Mouse (Mus musculus) stomach, postnatal 0 days (tissue): ENCODE measurements around the gene Ces1f. TPM values are rescaled to one million over a fixed set of nuclear protein-coding genes. Genes with fewer than 3 reads are reported as not detected.
"Not testable (repeated sequence)": the region's sequence is repeated elsewhere in the genome, so short reads cannot be mapped to it uniquely, and the experiment has no call there.

ENCODE experiments used
- ATAC-seq: fragments of 200-750 bp; cut with Nextera tagmentation; 2 replicates; pipeline ENCODE4 v1.8.0; 2017; ENCODE audit not compliant: low FRiP score, low TSS enrichment
- DNase-seq: peaks from one replicate; pipeline ENCODE4 v3.0.0-alpha.2; 2016; ENCODE audit warnings: low spot score
- H3K27ac ChIP-seq: fragments of 300-500 bp; sonication (generic); replicated peaks from 2 replicates; pipeline ENCODE4 v1.5.1; 2014; ENCODE audit warnings: mild to moderate bottlenecking, control low read depth
- H3K27me3 ChIP-seq: fragments of 300-500 bp; sonication (generic); 2 replicates; pipeline ENCODE4 v1.6.1; 2014; ENCODE audit warnings: low read length; ENCODE audit not compliant: control insufficient read depth, insufficient read depth
- H3K36me3 ChIP-seq: fragments of 300-500 bp; sonication (generic); 2 replicates; pipeline ENCODE4 v1.6.1; 2014; ENCODE audit warnings: low read length, mixed read lengths; ENCODE audit not compliant: control insufficient read depth, insufficient read depth
- H3K4me1 ChIP-seq: fragments of 300-500 bp; sonication (generic); replicated peaks from 2 replicates; pipeline ENCODE4 v1.6.1; 2014; ENCODE audit warnings: antibody characterized with exemption; ENCODE audit not compliant: control insufficient read depth, insufficient read depth
- H3K4me2 ChIP-seq: fragments of 300-500 bp; sonication (generic); replicated peaks from 2 replicates; pipeline ENCODE4 v1.6.1; 2014; ENCODE audit warnings: low read depth, mild to moderate bottlenecking, control low read depth, moderate library complexity
- H3K4me3 ChIP-seq: fragments of 300-500 bp; sonication (generic); 2 replicates; pipeline ENCODE4 v1.5.1; 2014; ENCODE audit warnings: low read depth, low read length, control low read depth
- H3K9ac ChIP-seq: fragments of 300-500 bp; sonication (generic); 2 replicates; pipeline ENCODE4 v1.6.1; 2014; ENCODE audit warnings: mild to moderate bottlenecking, low read length, control low read depth, mixed read lengths
- H3K9me3 ChIP-seq: fragments of 300-500 bp; sonication (generic); 2 replicates; pipeline ENCODE4 v1.6.1; 2016; ENCODE audit warnings: low read length; ENCODE audit not compliant: control insufficient read depth
- CTCF ChIP-seq: IDR thresholded peaks from 2 replicates; pipeline ENCODE4 v1.5.1; 2016; ENCODE audit warnings: antibody characterized with exemption, low read depth, mild to moderate bottlenecking, moderate library complexity
- EP300 ChIP-seq: optimal IDR thresholded peaks from 2 replicates; pipeline ENCODE3; 2016; ENCODE audit warnings: antibody characterized with exemption
- WGBS: fragments of 180-500 bp; shearing (Covaris S2); extraction: QIAGEN DNeasy Blood & Tissue Kit; methylation state at CpG from one replicate; pipeline ENCODE4 v1.1.7; 2014; 5-methylcytosine and 5-hydroxymethylcytosine counted together
- polyA plus RNA-seq: library from polyadenylated mRNA; unstranded; fragments of >200 nt; fragmentation: Nextera tagmentation; extraction: Ambion mirVana; gene quantifications from 2 replicates; pipeline ENCODE4 v1.2.1, GENCODE M21; 2015

The Ces1f gene
- polyA plus RNA-seq, 1 experiment from 2014 or later: 0.16 TPM

DNA sequence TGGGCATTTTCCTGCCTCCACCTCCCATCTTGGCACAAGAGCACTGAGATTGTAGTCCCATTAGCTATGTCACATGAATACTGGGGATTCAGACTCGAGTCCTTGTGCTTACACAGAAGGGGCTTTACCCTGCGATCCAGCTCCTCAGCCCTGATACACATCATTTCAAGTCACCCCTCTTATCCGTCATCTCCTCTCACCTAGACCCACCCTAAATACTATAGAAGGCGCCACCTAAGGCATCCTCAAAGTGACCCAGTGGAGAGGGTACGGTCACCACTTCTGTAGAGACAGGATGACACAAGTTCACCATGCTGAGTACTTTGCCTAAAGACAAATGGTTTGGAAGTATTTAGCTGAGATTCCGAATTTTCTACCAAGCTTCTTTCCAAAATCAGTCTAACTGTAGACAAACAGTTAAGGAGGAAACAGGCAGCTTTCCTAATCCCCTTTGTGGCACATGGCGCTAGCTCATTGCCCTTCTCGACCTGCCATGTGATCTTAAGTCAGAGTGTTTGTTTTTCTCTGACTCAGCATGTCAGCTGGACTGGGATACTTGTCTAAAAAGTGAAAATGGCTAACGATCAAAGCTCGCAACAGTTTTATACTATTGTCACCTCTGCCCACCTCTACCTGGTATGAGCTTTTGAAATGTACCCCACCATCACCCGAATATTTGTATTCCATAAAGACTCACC, 50.7 kb downstream of the Ces1f start:
- TF ChIP-seq CTCF: no peak
- no peak for TF ChIP-seq EP300
- H3K9ac ChIP-seq: no peak overlapping the region
- H3K4me2 ChIP-seq: peak overlapping the region; percentile 34
- DNase-seq (peak; percentile 58), ATAC-seq (peak; percentile 93)
- no peaks in the 10 kb centered on the region for H3K9me3 ChIP-seq
- no peaks in the 10 kb centered on the region for H3K27me3 ChIP-seq
- 46% methylated on average over 11 of the region's 11 CpGs for WGBS
- H3K4me3 ChIP-seq: no peak overlapping the region; the same call in 1 of the 2 replicates
- H3K27ac ChIP-seq: peak overlapping the region; percentile 75; the same call in 1 of the 2 replicates
- no peaks in the 10 kb centered on the region for H3K4me1 ChIP-seq
- H3K36me3 ChIP-seq: no peaks in the 10 kb centered on the region

DNA sequence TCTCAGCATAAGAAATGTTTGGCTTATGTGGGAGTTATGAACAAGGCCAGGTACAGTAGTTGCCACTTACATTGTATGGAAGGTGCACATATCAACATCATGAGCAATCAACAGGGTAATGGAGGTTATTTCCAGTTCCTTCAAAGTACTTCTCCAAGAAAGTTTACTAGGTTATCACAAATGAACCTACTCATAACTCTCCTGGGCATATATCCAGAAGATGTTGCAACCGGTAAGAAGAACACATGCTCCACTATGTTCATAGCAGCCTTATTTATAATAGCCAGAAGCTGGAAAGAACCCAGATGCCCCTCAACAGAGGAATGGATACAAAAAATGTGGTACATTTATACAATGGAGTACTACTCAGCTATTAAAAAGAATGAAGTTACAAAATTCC, 53.1 kb downstream of the Ces1f start:
- DNase-seq, H3K9ac ChIP-seq, H3K4me2 ChIP-seq, H3K36me3 ChIP-seq, H3K27me3 ChIP-seq, H3K4me3 ChIP-seq, H3K4me1 ChIP-seq, H3K27ac ChIP-seq, H3K9me3 ChIP-seq, ATAC-seq: not testable (repeated sequence)
- 87% methylated on average over 1 of the region's 1 CpGs for whole genome bisulfite sequencing

DNA sequence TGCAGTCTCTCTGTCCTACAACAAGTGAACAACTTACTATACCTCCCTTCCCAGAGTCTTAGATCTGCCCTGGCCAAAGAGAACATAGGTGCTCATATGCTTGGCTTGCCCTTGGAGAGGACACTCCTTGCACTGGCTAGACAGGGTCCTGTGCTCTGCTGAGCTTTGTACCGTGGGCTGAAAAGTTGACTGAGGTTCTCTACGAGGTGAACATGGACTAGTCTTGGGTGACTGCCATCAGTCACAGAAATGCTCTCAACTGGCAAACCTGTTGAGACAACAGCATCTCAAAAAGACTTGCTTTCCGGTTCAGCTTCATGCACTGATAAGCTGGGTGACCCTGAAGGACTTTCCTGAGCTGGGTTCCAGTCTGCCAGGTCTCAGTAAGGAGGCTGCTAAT, 57.7 kb downstream of the Ces1f start:
- H3K27me3 ChIP-seq: no peaks in the 10 kb centered on the region
- H3K9me3 ChIP-seq: no peaks in the 10 kb centered on the region
- TF ChIP-seq EP300 (no peak), CTCF (no peak)
- no peaks in the 10 kb centered on the region for H3K36me3 ChIP-seq
- no peak overlapping the region for H3K9ac ChIP-seq
- no peaks in the 10 kb centered on the region for H3K4me1 ChIP-seq
- ATAC-seq (no peak), DNase-seq (no peak)
- no peak overlapping the region for H3K4me2 ChIP-seq
- H3K27ac ChIP-seq: no peak overlapping the region
- H3K4me3 ChIP-seq: no peak overlapping the region
- 83% methylated on average over 3 of the region's 3 CpGs for whole genome bisulfite sequencing

DNA sequence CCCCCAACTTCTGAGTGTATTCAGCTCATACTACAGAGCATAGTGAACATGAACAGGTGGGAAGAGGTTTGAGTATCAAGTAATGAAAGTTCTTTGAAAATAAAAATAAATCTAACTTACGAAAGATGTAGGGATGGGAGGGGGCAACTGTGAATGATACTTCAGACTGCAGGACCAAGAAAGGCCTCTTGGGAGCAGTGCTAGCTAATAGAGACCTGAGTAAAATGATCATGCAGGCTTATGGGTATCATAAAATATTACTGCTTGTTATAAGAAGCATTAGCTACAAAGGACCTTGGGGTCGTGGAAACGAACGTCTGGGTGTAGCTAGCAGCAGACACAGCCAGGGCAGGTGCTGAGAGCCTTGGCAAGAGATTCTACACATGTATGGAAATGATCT, 61.7 kb downstream of the Ces1f start:
- no peak for ATAC-seq
- no peaks in the 10 kb centered on the region for H3K9me3 ChIP-seq
- DNase-seq: no peak
- WGBS: 45% methylated on average over 4 of the region's 4 CpGs
- no peak for TF ChIP-seq EP300
- peak; percentile 69 for TF ChIP-seq CTCF
- no peak overlapping the region for H3K27ac ChIP-seq
- no peaks in the 10 kb centered on the region for H3K27me3 ChIP-seq
- H3K9ac ChIP-seq: no peak overlapping the region
- no peak overlapping the region for H3K4me3 ChIP-seq
- H3K4me2 ChIP-seq: no peak overlapping the region
- H3K36me3 ChIP-seq: no peaks in the 10 kb centered on the region
- H3K4me1 ChIP-seq: no peaks in the 10 kb centered on the region

DNA sequence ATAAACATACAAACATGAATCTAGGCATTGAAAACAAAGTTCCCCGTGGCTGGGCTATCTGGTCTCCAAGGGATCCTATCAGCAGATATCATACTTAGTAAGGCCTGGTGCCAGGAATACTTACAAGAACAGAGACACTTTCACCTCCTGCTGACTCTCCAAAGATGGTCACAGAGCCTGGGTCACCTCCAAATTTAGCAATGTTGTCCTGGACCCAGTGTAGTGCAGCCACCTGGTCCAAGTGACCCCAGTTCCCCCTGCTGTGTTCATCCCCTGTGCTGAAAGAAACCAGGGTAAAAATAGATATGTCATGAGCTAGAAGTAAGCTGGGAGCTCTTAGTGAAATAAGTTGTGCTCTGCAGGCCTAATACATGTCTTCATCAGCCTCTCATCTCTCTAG, 62.2 kb downstream of the Ces1f start:
- H3K27ac ChIP-seq: no peak overlapping the region
- ATAC-seq (no peak), DNase-seq (no peak)
- no peaks in the 10 kb centered on the region for H3K27me3 ChIP-seq
- no peak overlapping the region for H3K4me2 ChIP-seq
- H3K4me3 ChIP-seq: no peak overlapping the region
- no peaks in the 10 kb centered on the region for H3K4me1 ChIP-seq
- TF ChIP-seq CTCF (no peak), EP300 (no peak)
- H3K9me3 ChIP-seq: no peaks in the 10 kb centered on the region
- no peaks in the 10 kb centered on the region for H3K36me3 ChIP-seq
- WGBS: 54% methylated on average over 1 of the region's 1 CpGs
- no peak overlapping the region for H3K9ac ChIP-seq

DNA sequence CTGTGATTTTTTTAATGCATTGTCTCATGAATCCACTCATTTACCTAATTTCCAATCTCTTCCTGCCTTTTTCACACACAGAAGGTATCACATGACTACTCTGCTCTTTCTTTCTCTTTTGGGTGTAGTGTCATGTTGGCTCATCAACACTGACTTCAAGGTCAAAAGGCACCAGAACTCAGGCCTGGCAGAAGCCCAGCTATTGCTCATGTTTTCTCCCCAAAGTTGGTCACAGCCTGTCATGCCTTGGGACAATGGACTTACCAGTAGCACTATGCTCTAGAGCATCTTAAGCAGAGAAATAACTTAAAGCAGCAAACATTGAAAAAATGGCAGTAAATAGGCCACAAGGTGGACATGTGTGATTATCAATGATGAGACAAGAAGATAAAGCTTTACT, 68.5 kb downstream of the Ces1f start:
- Histone ChIP-seq H3K27me3 (no peaks in the 10 kb centered on the region), H3K27ac (no peak overlapping the region), H3K9ac (no peak overlapping the region), H3K4me3 (no peak overlapping the region), H3K9me3 (no peaks in the 10 kb centered on the region), H3K4me1 (no peaks in the 10 kb centered on the region), H3K4me2 (no peak overlapping the region), H3K36me3 (no peaks in the 10 kb centered on the region)
- ATAC-seq (no peak), DNase-seq (no peak)
- TF ChIP-seq CTCF: no peak
- no peak for TF ChIP-seq EP300

Other genes with a start within 250 kb of the Ces1f start
- not detected in 2 replicates for gene Ces1a, start 231.6 kb downstream of the Ces1f start, polyA plus RNA-seq
- gene Ces1b, start 199.7 kb downstream of the Ces1f start, polyA plus RNA-seq: 0.13 TPM in 2 replicates
- gene Ces1c, start 148.5 kb downstream of the Ces1f start, polyA plus RNA-seq: 0.24 and 0.25 TPM in 2 replicates
- 0.68 and 1.1 TPM in 2 replicates for gene Ces1d, start 81.9 kb downstream of the Ces1f start, polyA plus RNA-seq
- 1.1 and 1.5 TPM in 2 replicates for gene Ces1e, start 50.1 kb downstream of the Ces1f start, polyA plus RNA-seq
- 0.05 and 0.13 TPM in 2 replicates for gene Ces1g, start 57.6 kb upstream of the Ces1f start, polyA plus RNA-seq
- gene Ces1h, start 100.0 kb upstream of the Ces1f start, polyA plus RNA-seq: not detected in 2 replicates